Mouse (Mus musculus) small intestine, adult 2 months (tissue): ENCODE results near the gene Mrps5.

Source experiments
- CTCF ChIP-seq: fragments of 200-500 bp; IDR thresholded peaks from 2 replicates; pipeline ENCODE4 v1.5.1; 2012; ENCODE audit warnings: low read depth, mild to moderate bottlenecking, control low read depth, inconsistent platforms, low read length, moderate library complexity, mixed read lengths; ENCODE audit not compliant: insufficient replicate concordance, insufficient read length; ENCODE audit errors: extremely low read depth
- POLR2A ChIP-seq: fragments of 200-500 bp; IDR thresholded peaks from 2 replicates; pipeline ENCODE4 v1.6.1; 2012; ENCODE audit warnings: low read depth, mild to moderate bottlenecking, control low read depth, inconsistent platforms, low read length, moderate library complexity

DNA sequence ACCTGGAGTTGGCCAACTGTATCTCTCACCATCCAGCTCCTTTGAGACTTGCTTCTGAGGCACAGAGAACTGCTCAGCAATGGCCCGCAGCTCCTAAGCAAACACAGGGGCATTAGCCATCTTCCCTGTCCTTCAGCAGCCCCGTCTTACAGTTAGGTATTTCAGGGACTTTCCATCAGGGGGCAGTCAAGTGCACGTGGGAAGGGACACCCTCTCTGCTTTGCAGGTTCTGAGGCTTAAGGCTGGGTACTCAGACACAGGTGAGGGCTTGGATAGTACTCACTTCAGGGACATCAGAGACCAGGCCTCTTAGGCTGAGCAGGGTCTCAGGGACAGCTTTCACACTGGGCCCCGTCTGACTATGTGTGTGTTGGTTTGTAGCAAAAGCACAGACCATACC lies 47.5 kb upstream of the Mrps5 start:
- TF ChIP-seq CTCF, result no peak
- TF ChIP-seq POLR2A, result no peak
